Mouse (Mus musculus): Measurements from ENCODE around the gene Banf2.

- TF ChIP-seq EP300 (IDR thresholded peaks at IDR 0.05; ENCODE audit: low read depth) (no peak), CTCF (IDR thresholded peaks at IDR 0.05; ENCODE audit: low read depth) (no peak)
Observed at GRCm38 (mm10) chr2:144057735-144058134, 24.9 kb downstream of the Banf2 start.
